Mouse (Mus musculus) gastrocnemius, adult 18-20 months (tissue): ENCODE data around the gene Fgf18. TPM values are rescaled to one million over a fixed set of nuclear protein-coding genes. Genes with fewer than 3 reads are reported as not detected.

Experiments used
- DNase-seq: peaks from one replicate; pipeline ENCODE4 v3.0.0; 2021; ENCODE audit warnings: low spot score
- long read RNA-seq, 2 experiments: library from polyadenylated mRNA; stranded (forward); transcript quantifications; one replicate each; pipeline ENCODE4 v2.0.0; 2021
- total RNA-seq, 2 experiments: library from RNA; stranded (reverse); gene quantifications; 2 replicates each; pipeline ENCODE4 v1.2.3; 2021

The Fgf18 gene
- total RNA-seq: 1 to 10 TPM; 1.0 to 1.1 TPM
- long read RNA-seq, experiment 1, partial matches to known transcripts: 0 of 1 reads
- long read RNA-seq, experiment 1, other reads (novel, unspliced or antisense): 0 of 1 reads
- long read RNA-seq, experiment 2, partial matches to known transcripts: 0 of 1 reads
- long read RNA-seq, experiment 2, other reads (novel, unspliced or antisense): 0 of 1 reads

DNA sequence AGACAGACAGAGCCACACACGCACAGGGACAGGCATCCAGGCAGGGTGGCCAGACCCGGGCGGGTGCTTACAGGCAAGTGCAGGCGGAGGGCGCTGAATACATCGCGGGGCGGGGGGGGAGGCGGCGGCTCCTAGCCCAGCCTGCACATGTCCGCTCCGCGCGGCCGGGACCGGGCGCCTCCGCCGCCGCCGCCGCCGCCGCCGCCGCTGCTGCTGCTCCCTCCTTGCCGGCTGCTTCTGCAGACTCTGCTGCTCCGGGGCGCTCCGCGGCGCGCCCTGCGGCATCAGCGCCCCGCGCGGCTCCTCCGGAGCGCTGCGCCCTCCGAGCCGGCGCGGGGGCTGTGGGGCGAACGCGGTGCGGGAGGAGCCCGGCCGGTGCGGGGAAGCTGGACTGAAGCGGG is at the start of gene Fgf18:
Gene Fgf18 (minus strand): TSS at position 230 of the 401 bp plus-strand sequence.
- DNase-seq: peak; percentile 11

DNA sequence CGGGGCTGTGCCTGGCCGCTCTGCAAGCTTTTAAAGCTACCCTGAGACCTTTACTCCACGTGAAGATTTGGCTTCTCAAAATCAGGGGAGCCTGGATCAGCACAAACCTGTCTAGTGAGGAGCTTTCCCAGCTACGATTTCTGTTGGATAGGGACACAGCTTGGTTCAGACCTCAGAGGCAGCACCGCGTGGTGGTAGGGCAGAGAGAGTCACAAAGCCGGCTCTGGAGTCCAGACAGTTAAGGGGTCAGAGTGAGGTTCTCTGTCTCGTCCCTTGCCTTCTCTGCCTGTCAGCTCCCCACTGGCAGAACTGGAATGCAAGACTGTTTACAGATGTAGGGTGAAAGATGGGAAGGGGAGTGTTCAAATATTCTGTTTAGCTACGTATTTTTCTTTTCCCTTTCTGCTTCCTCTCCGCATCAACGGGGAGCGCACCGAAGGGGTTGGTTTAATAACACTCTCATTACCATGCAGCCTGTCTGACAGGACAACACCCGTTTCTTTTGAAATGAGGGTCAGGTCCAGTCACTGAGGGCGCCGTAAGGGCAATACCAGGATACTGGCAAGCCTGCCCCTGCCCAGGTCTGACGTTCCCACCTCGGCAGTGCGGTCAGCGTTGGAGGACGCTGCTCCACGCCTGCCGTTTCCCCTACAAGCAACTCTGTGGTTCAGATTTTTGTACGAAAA is 49.4 kb upstream of the Fgf18 start:
- no peak for DNase-seq

DNA sequence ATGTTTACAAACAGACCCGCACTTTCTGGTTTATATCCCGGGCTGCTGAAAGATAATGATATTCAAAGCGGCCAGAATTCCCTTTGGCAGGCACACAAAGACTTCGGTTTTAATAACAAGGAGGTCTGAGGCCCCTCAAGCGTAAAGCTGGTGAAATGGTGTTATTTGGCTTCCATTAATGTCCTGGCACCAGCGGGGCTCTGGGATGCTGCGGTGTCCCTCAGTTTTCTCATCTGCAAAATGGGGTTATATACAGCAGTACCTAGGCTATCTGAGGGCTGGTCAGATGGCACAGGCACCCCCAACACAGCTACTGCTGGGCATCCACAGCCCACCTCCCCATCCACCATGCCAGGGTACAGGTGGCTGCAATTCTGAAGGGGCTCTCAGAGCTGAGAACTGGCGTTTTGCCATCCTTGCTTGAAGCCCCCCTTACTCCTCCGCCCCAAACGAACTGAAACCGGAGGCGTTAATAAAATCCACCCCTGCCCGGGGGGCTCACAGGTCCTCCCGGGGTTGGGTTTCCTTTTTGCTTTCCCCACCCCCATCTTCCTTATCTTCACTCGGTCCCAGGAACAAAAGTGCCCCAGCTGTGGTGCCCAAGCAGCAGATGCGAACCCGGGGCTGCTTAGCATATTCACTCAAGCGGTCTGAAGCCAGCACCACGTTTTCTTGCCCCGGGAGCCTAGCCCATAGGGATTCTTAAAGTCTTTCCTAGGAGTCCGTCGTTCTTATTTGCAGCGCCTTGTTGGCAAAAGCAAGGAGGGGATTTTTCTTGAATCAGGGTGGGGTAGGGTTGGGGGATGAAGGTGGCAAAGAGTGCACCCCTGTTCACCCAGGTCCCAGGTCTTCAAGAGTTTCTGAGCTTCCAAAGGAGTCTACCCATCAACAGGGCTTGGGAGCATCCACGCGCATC is 48.6 kb upstream of the Fgf18 start:
- DNase-seq: no peak

DNA sequence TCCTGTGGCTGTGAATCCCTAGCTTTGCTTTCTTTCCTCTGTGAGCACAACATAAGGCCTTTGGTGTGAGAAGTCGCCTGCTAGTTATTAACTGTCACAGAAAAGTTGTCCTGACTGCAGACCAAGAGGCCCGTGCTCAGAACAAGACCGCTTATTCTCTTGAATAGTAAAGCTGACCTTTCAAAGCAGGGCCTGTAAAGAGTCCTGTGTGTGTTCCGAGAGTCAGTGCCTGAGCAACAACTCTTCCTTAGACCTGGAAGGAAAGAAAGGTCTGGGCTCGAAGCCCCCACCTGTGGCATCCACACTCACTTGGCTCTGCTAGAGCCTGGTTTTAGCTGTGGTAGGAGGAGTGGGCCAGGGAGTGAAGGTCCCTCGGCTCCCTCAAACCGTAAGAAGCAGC is 47.9 kb upstream of the Fgf18 start:
- no peak for DNase-seq

DNA sequence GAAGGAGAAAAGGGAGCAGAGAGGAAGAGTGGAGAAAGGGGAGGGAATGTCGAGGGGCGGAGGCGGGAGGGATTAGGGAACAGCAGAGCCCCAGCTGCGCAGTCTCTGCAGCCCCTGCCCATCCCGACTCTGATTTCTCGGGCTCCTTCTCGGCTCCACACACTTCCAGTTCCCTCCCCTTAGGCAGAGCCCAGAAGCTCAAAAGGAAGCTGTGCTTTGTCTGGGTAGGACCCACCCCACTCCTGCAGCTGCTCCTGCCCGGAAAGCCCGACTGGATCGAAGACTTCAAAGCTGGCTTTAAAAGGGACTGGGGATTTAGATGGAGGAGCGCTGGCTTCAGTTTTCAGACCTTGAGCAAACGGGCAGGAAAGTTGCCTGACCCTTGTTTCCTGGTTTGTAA is 46.5 kb upstream of the Fgf18 start:
- DNase-seq: no peak

DNA sequence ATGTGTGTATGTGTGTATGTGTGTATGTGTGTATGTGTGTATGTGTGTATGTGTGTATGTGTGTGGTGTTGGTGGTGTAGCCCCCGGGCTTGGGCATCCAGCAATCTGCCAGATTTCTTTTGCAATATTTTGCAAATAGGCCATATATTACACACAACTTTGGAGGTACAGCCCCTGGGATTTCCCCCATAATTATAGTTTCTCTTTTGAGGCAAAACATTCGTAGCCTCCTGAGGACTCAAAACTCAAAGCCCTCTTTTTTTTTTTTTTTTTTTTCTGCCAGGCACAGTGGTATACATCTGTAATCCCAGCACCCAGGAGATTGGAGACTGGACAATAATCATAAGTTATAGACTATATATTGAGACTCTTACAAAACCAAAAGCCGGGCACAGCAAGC is 34.6 kb upstream of the Fgf18 start:
- DNase-seq: no peak

DNA sequence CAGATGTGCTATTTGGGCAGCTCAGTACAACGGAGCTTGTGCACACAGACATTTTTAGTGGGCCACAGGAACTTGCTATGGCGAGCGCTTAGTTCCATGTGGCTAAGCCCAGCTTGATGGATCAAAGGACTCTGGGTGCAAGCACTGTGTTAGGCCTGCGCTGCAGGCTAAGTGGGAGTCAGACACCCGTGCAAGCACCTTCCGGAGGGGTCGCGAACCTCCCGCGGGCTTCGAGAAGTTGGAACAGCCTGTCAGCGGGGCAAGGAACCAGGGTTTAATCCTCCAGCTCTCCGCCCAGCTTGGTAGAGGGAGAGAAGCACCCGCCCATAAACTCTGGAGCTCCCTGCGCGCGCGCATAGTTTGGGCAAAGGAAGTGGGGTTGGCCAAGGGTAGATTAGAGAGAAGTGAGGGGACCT is 33.5 kb upstream of the Fgf18 start:
- DNase-seq: no peak

DNA sequence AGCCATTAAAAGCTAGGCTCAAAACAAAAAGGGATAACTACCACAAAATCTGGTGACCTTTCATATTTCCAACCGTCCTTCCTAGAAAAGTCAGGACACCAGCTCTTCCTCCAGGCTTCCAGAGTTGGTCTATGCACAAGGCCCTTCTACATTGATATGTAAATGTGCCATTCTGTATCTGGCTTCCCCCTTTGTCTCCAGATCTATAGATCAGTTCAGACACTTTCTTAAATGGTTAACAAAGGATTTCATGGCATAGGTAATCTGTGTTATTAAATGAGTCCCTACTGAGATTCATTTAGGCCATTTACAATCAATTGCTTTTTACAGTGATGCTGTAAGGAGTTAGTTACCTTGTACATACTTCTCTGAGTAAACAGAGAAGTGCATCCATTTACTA is 32.6 kb upstream of the Fgf18 start:
- no peak for DNase-seq

DNA sequence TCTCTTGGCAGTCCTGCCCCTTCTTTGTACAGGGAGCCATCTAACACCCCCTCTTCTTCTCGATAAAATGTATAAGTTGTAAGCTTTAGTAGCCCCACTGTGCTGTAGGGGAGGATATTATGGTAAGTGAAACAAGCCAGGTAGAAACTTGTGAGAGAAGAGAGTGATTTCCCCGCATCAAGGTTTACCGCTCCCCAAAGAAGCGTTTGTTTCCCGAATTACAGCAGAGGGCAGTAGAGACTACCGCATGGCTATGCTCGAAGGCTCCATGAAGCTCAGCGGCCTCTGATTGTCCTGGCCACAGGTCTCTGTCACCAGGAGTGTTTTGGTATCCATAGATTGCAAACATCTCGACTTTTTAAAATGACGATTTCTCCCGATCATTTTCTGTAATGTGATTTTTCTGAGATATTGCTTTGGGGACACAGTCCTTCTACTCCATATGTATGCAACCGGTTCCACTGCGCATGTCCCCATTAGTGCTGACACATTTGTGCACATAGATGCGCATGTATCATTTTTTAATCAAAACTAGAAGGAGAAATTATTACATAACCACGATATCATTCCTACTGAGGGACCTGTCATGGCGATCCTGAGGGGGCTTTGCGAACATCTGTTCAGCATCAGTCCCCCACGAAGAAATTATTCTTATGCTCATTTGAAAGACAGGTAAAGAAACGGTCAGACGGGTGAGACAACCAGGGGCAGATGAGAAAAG is 29.5 kb upstream of the Fgf18 start:
- DNase-seq: no peak

DNA sequence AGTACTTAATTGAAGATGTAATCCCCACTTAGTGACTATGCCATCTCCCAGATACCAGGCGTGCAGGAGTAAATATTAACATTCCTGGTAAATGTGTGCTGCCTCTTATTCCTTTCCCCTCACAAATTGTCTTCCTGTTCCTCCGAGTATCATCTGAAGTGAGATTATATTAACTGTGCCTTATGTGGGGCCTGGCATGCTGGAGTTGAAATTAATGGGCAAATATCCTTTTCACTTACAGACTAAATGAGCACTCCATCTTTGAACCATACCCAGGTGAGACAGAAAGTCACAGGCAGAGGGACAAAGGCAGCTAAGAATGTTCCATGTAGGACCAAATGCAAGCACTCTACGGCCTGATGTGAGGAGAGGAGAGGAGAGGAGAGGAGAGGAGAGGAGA is 28.6 kb upstream of the Fgf18 start:
- no peak for DNase-seq

DNA sequence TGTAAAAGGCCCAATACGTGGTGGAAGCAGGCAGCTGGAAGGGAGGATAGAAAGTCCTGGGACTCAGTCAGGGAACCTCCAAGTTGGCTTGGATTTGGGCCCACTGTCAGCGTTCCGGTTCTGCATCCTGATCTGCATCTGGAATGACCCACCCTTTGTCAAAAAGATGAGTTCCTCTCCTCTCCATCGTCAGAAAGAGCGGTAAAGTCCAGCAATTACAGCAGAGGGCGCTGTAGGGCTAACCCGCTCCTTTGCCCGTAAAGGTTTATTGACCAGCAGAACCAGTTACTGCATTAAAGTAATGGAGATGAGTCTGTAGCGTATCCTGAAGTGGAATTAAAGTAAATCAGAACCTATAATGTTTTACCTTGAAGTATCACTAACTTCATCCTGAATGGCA is 23.3 kb upstream of the Fgf18 start:
- DNase-seq: peak; percentile 57

DNA sequence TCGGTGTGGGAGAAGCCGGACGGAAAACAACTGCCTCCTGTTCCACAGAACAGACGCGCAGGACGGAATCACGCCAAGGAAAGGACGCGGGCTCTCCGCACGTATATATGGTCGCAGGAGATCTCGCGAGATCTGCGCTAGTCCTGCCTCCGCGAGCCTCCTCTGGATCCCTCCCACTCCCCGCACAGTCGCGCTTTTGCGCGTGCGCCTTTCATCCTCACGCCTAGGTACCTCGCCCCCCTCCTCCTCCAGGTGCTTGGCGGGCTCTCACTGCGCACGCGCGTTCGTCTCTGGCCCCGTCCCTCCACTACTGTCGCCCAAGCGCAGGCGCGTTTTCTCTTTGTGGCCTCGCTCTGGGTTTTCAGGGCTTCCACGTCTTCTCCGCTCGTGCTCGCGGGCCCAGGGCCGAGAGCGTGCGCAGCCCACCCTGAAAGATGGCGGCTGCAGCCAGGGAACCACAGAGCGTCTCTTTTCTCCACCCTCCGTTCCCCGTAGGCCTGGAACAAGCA is 15.9 kb upstream of the Fgf18 start, which contains the start of gene Npm1:
Gene Npm1 (minus strand): TSS at position 209 of the 509 bp plus-strand sequence.
- DNase-seq: peak; percentile 99

DNA sequence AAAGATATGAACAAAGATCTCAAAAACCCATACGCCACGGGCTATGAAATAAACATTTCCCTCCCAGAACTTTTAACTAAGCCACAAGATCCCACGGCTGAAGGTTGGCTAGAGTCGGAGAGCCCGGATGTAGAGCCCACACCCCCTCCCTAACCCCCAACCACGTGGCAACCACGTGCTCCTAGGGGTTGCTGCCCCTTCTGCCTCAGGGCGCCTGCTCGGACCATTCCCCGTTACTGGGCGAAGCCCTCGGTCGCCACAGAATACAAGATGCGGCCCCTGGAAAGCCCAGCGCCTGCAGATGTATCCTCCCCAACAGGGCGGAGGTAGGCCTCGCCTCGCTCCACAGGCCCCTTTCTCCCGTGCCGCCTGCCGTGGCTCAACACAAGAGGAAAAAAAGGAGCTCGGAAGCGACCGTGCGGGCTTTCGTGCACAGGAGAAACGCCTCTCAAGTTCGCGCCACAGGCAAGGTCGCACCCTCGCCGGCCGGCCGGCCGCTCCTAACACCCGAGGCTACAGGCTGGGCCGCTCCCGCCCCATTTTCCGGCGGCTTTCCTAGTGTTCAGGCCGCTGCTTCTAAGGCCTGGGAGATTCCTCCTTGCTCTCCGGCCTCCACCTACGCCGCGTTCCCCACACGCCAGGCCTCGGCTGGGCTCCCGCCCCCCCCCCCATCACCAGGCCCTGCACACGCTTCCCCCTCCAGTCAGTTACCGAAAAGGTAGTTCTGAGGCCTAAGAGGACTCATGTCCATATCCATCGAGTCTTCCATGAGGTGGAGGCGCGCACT is 15.2 kb upstream of the Fgf18 start:
- peak; percentile 54 for DNase-seq

DNA sequence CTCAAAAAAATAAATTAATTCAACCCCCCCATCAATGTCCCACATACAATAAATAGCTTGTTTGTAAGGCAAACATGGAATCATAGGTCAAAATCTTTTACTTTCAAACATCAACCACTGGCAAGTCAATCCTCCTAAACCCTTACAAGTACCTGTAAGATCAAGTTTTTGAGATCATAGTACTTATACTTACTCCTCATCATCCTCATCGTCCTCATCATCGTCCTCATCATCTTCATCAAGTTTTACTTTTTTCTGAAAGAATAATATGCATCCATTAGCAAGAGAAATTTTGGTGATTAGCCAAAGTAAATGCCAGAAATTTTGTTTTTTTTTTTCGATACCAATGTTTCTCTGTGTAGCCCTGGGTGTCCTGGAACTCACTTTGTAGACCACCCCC is 12.5 kb upstream of the Fgf18 start:
- DNase-seq: no peak

DNA sequence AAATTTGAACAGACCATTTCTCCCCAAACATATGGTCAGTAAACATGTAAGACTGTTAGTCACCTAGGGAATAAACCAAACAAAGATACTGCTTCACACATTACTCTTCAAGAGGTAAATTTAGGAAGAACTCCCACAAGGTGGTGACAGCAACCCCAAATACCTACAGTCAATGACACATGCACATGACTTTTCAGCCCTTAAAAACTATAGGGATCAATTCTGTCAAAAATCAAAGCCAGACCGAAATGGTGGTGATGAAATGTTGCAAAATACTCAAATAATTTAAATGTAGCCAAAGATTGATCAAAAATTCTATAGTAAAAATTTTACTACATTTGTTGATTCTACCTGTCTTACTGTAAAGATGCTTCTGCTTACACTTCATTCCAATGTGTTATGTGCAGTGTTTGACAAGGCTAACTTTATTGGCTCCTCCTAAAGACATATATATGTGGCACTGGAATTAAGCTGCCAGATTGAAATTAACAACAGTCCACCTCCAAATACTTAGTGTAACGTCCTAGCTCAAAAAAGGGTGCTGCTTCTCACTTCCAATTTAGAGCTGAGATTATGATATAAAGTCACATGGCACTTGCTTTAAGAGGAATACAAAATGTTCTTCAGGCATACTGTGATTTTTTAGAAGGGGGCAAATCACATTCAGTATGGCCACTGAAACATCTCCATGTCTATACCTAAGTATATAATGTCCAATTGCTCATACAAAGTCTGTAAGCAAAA is 10.4 kb upstream of the Fgf18 start:
- DNase-seq: no peak

DNA sequence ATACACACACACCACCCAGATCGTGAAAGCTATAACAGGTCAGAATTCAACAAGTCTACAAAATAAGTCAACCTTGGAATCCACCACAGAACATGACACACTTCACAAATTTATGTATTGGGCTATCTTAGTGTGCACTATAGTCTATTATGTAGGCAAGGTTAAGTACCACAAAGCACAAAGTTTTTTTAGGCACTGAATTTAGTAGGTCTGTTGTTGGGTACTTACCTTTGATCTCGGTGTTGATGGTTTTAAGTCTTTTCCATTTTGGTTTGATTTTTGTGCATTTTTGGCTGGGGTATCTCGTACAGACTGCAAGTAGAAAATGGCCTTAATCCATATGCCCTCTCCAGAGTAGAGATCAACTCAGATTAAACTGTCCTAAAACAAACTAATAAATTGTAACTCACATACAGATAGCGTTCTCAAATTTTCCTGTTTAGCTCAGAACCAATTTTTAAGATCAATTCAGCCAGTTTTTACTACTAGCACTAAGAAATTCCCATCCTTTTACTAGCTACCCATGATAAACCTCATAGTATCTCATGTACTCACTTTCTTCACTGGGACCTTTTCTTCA is 9.3 kb upstream of the Fgf18 start:
- DNase-seq: no peak

DNA sequence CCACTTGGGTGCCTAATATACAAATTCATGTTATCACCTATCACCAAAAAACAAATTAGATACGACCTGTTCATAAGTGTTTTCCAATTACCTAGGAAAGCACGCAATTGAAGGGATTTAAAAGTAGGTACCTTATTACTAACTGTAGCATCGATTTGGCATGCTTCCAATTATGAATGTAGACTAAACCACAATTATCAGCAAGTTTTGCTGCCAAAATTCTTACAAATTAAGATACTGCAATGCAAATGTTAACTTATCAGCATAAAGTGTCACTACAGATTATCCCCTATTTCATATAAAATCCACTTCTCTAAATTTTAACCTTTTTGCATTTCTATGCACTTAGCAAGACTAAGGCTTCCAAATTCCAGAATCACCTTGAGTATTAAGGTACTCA is 7.3 kb upstream of the Fgf18 start:
- no peak for DNase-seq

DNA sequence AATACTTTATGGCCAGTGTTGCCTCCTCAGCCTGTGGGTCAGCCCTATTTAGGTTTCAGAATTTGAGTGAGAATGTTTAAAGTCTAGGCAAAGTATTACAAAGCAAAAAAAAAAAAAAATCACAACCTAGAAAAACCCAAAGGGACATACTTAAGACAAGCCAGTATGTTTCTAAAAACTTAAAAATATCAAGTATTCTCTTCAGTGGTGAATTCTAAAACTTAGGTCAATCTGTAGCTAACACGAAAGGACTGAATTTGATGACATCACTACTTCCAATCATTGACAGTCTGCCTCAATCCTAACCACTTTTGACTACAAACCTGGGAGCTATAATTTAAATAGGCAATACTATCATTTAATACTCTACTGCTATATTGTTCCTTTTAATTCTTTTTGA is 5.8 kb upstream of the Fgf18 start:
- no peak for DNase-seq

DNA sequence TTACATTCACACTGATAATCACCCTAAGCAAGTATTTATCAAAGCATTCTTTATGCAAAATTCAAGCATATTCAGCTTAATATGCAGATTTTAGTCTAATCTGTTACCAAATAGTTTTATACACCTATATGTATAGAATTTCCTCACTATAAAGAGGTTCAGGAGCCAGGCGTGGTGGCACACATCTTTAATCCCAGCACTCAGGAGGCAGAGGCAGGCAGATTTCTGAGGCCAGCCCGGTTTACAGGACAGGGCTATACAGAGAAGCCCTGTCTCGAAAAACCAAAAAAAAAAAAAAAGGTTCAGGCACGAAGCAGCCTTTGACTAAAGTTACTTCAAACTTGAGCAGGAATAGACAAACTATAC is 4.6 kb upstream of the Fgf18 start:
- no peak for DNase-seq
